Mouse (Mus musculus): ENCODE measurements around the gene Klk1.

The Klk1 gene

DNA sequence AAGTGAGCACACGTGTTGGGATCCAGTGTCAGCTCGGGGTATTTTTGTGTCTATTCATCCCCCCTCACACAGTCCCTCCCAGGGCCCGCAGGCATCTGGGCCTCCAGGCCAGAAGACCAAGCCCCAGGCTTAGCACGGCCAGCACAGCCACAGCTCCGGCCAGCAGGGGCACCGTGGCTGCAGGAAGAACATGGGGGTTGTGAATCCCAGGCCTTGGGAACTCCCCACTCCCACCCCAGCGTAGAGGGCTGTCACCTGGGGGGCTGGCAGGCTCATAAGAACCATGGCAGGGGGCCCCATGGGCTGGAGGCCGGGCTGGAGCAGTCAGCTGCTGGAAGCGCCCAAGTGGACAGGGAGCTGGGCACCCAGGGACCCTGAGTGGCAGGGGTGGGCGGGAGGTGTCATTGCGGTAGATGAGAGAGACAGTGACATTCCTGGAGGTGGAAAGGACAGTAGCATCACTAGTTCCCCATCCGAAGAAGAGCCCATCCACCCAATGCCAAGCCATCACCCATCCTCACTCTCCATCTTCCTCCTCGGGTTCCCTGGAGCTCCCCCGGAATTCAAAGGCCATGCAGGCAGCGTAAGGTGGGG lies 28.0 kb downstream of the Klk1 start:
- DNase-seq (ENCODE audit: low spot score): peak; percentile 61

DNA sequence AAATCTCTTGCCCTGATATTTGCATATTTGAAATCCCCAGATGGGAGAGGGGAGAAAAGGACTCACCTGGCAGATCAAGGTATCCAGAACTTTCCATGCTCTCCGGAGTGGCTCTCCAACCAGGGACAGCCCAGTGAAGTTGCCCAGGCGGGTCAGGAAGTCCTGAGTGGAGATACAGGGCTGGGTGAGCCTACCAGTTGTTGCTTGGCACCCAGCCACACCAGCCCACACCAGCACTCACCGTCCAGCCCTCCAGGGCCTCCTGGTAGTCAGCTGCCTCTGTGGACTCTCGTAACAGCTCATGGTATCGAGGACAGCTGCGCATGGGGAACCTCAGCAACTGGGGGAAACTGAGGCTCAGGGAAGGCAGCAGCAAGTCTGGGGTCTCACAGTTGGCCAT lies 29.8 kb downstream of the Klk1 start:
- peak; percentile 59 for DNase-seq (ENCODE audit: low spot score)

DNA sequence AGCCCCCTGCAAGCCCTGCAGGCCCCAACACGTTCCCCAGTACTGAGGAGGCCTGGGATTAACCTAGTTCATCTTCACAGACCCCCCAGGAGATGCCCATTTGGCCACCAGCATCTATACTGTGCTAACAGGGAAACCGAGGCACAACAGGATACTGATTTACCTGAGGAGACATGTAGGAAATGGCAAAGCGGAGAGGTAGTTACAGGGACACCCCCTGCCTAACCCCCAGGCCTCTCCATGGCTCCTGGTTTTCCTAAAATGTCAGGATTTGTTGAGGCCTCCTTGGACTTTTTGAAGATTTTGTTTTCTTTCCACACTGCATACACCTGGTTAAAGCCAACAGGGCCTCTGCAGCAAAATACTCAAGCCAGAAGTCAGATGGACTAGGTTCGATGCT lies 32.1 kb downstream of the Klk1 start, which contains the start of gene Acp4:
Acp4 (minus strand) TSS at position 101 of the 400 bp plus-strand sequence.
- no peak for DNase-seq (ENCODE audit: low spot score)

DNA sequence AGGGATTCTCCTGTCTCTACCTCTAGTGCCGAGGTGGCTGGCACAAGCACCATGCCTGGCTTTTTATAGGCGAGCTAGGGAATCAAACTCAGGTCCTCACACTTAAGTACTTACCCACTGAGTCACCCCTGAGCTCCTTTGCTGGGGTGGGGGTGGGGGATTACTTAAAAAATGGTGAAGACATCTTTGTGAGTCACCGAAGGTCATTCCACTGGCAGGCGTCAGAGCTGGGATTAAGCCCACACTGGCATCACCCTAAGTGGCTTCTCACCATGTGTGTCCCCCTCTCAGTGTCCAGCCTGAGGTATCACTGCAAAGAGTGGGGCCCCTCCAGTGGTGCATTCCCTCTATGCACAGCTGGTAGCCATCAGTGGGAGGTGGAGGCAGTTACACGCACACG lies 35.2 kb downstream of the Klk1 start:
- DNase-seq (ENCODE audit: low spot score): no peak

DNA sequence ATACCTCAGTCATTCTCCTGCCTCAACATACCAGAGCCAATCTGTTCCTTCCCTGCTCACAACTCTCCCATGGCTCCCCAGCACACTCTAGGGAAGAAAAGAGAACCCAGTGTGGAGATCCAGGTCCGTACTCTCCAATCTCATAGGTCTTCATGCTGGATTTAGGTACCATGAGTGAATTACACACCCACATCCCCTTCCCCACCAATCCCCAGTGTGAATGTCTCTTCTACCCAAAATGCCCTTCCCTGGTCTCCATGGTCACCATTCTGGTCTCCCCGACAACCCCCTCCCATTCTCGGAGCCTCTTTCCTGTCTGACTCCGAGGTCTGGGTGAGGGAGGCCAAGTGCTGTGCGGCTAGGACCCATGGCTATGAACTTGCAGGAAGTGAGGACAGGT lies 36.0 kb downstream of the Klk1 start, which contains the start of gene Gm15517:
Gm15517 (plus strand) TSS at position 301 of the 400 bp plus-strand sequence.
- DNase-seq (ENCODE audit: low spot score): no peak

DNA sequence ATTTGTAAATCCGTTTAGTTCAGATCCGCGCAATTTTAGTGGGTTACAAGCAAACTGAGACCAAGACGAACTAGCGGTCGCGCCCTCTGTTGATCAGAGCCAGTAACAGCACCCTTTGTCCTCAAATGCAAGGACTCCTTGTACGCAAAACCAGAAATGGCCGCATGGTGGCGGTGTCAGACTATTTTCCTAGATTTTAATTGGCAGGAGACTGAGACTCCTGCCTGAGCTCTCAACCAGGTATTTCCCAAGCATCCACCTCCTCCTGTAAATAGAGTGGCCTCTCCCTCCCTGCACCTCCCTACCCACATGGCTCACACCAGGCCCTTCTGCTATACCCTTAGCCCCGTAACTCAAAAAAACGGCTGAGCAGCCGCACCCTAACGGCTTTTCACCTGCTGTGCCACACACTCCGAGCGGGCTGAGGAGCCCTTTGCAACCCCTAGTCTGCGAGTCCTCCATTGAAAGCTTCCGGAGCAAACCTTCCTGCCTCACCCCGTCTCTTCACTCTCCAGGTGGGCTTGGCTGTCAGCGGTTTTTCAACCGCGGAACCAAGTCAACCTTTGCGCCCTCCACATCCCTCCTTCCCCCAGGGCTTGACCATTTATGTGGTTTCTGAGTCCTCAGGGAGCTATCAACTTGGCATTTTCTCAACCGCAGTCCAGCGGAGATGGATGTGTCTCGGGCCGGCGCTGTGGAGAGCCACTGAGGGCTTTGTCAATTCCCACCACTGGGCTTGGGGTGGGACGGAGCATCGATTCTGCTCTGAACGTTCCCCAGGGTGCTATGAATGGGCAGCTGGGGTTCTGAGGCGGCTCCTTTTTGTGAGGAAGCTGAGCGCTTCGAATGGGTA lies 37.9 kb downstream of the Klk1 start:
- peak; percentile 96 for DNase-seq (ENCODE audit: low spot score)

DNA sequence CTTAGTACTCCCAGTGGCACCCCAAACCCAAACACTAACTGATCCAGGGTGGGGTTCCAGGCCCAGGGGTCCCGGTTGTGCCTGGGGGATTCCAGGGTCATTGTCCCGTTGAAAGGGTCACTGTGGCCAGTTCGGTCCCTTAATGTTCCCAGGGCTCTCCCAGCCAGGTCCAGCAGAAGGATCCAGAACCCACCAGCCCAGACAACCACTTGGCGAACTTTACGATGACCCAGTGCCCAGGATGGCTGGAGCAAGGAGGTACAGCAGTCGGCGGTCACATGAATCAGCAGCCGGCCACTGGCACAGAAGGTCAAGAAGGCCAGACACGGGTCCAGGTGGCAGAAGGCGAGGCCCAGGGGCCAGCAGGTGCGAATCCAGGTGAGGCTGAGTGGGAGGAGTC lies 43.0 kb downstream of the Klk1 start:
- DNase-seq (ENCODE audit: low spot score): no peak

DNA sequence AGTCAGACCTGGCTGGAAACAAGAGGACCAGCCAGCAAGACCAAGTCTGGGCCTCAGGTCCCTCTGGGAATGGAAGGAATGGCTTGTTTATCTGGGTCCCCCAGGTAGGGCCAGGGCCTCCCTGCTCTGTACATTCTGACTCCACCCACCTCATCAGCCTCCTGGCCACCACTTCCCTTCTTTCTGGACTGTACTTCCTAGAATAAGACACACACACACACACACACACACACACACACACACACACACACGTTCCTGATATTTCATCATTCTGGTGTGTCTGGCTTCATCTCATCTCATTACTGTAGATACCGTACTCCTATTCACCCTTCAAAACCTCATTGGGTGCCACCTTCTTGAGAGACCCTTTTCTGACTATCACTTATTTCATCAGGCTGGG lies 44.2 kb downstream of the Klk1 start:
- no peak for DNase-seq (ENCODE audit: low spot score)

DNA sequence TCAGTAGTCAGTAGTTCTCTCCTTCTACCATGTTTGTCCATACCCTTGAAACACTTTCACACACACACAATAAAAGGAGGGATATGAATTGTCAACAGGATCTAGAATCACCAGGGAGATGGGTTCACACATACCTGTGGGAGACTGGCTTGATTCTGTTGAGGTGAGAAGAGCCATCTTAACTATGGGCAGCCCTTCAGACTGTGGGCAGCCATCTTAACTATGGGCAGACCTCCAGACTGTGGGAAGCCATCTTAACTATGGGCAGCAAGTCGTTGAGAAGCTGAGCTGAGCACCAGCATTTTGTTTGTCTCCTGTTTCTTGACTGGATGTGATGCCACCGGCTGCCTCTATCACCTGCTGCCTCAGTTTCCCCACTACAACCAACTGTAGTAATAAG lies 46.1 kb downstream of the Klk1 start:
- DNase-seq (ENCODE audit: low spot score): no peak

DNA sequence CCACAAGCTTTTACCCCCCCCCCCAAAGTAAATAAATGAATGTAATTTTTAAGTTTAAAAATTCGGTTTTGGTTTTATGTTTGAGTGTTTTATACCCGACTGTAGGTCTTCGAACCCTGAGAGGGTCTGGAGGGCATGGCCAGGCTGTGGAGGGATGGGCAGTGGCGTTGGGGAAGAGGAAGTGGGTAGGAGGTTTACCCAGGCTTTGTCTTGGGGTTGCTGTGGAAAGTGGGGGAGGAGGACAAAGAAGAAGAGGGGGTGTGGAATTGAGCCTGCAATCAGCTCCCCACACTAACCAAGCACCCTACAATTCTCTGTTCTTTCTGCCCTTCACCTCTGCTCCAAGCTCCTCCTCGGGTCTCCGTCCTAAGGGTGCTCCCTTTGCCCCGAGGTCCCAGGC lies 47.4 kb downstream of the Klk1 start:
- DNase-seq (ENCODE audit: low spot score): no peak

DNA sequence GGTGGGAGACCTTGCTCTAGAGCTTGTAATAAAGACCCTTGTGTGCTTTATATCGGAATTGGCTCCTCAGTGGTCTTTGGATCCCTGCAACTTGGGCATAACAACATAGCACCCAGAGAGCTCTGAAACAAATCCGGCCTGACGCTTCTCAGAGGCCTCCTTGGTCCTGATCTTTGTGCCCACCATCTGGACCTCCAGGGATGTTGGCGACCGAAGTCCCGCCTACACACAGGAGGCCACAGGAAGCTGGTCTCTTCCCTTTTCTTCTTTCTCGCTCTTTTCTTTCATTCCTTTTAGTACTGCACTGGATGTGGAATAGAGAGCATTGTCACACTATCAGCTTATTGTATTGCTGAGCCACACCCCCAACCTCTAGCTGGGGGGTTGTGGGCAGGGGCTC lies 48.3 kb downstream of the Klk1 start:
- no peak for DNase-seq (ENCODE audit: low spot score)

DNA sequence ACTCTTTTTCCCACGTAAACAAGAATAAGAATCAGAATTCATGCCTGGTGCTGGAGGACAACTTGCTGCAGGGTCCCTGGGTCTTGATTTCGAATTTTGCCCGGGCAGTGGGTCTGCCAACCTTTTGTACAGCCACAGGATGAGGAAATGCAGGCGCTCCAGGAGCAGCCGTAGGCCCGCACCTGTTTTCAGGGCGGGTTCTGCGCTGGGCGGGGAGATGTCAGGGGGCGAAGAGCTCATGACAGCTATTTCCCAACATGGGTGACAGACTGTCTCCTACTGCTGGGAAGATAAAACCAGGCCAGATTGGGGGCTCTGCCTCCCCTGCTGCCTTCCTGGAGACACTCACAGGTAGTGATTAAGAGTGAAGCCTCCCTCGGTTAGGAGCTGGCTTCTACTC lies 48.9 kb downstream of the Klk1 start:
- DNase-seq (ENCODE audit: low spot score): no peak

DNA sequence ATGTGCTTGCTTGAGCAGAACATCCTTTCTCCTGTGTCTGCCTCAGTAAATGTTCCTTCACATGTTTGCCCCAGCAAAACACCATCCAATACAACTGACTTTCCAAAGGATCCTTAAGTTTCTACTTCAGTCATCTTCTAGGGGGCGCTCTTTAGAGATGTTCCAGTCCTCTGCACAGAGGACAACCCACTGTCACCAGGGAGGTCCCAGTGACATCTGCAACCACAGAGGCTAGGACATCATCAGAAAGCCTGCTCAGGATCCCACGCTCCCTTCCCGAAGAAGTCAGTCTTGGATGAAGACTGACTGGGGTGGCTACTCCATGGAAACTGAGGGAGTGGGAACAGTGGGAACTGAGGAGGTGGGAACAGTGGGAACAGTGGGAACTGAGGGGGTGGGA lies 50.4 kb downstream of the Klk1 start:
- DNase-seq (ENCODE audit: low spot score): no peak

DNA sequence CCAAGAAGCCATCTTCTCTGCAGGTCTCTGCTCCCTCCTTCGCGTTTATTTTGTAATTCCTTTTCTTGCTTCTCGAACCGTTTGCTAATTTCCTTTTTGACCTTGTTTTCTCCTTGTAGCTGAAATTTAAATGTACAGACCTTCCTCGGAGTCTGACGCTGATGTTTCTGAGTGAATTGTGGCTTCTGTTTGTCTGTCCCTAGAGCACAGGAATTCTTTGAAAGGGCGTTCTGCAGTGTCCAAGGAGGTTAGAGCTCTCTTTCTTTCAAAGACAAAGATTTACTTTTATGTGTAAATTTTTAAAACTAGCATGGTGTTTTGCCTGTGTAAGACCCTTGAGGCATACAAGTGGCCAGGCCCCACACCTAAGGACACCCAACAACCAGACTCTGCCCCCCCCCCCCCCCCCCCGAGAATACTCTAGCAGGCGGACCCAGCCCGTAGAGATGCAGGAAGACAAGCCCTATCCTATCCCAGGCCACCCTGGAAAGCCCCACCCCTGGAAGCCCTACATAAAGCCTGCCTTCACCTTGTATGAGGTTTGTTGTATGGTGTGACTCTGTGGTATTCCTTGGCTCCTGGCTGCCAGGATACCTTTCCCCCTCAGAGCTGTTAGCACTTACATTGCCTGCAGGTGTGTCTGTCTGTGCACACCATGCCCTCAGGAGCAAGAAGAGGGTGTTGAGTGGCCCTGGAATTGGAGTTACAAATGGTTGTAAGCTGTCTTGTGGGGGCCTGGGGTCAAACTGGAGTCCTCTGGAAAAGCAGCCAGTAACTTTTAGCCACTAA lies 51.5 kb downstream of the Klk1 start:
- DNase-seq (ENCODE audit: low spot score): no peak

DNA sequence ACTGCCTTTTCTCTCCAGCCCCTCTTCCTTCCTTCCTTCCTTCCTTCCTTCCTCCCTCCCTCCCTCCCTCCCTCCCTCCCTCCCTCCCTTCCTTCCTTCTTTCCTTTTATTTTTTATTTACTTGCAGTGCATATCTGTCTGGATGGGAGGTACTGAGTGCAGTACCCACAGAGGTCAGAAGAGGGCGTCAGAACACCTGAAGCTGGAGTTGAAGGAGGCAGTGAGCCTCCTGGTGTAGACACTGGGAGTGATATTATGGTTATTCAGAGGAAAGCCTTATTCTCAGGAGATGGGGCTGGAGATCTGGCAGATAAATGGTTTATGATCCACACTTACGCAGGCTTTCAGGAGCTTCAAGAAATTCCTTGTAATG lies 52.1 kb downstream of the Klk1 start:
- peak; percentile 62 for DNase-seq (ENCODE audit: low spot score)

All from testis, postnatal 10 days (tissue).